In the genomic region with DNA sequence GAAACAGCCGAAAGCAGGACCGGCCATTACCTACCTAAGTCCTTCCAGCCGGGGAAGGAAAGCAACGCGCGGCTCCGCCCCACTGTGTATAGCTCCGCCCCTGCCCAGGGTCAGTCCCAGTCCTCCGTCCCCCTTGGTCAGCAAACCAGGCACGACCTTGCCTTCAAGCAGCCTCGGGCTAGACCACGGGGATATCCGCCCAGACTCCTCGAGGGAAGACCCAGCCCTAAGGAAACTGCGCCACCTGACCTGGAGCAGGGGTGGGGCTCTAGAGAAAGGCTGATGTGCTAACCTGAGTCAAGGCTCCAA, we compare ENCODE assay signal across 8 mouse cellular contexts. TPM values are rescaled to one million over a fixed set of nuclear protein-coding genes. Genes with fewer than 3 reads are reported as not detected.
A peak's percentile ranks its signal among the peaks of the same experiment; 100 is the strongest.
DNase-seq lines count a peak whose midpoint lies in the region; ATAC-seq and TF ChIP-seq lines count a peak whose summit lies in the region.

No protein-coding gene starts in this region.

- DNase-seq in thymus, adult 2 months: no peak
- DNase-seq in thymus, postnatal 14 days: no peak
- DNase-seq in embryo, embryonic 9.5 days (ENCODE audit: extremely low spot score): peak; percentile 84
- peak; percentile 87 for DNase-seq in lung, postnatal 10 days
- DNase-seq in splenic B cell, adult 2 months (ENCODE audit: low read depth, low spot score): peak; percentile 40
- DNase-seq in left cerebral cortex, postnatal 36 days (ENCODE audit: low spot score in 2 of 2): no peak

- TF ChIP-seq CTCF in thymus, adult 2 months (IDR thresholded peaks at IDR 0.05; ENCODE audit: borderline replicate concordance, control insufficient read depth, extremely low read depth, insufficient read depth, low read length, poor library complexity): no peak

- no peaks in the 10 kb centered on the region for H3K9me3 ChIP-seq in heart, embryonic 13.5 days
- no peaks in the 10 kb centered on the region for H3K9me3 ChIP-seq in kidney, embryonic 15.5 days (replicated peaks)

- no peaks in the 10 kb centered on the region; the same call in none of the 2 replicates for H3K27me3 ChIP-seq in thymus, adult 2 months (ENCODE audit: control insufficient read depth, insufficient read depth, low read length)
- H3K27me3 ChIP-seq in heart, embryonic 13.5 days (replicated peaks): no peaks in the 10 kb centered on the region
- H3K27me3 ChIP-seq in kidney, embryonic 15.5 days: no peaks in the 10 kb centered on the region
- H3K27me3 ChIP-seq in splenic B cell, adult 2 months (ENCODE audit: control insufficient read depth, insufficient read depth, low read length, poor library complexity, severe bottlenecking): no peaks in the 10 kb centered on the region

- H3K4me1 ChIP-seq in thymus, adult 2 months (replicated peaks; ENCODE audit: control insufficient read depth, insufficient read depth, low read length): peaks cover 25% of the 10 kb centered on the region
- H3K4me1 ChIP-seq in heart, embryonic 13.5 days: peaks cover 100% of the 10 kb centered on the region
- H3K4me1 ChIP-seq in kidney, embryonic 15.5 days: peaks cover 98% of the 10 kb centered on the region

- peak overlapping the region; percentile 99 for H3K4me2 ChIP-seq in heart, embryonic 13.5 days
- peak overlapping the region; percentile 99 for H3K4me2 ChIP-seq in kidney, embryonic 15.5 days

- no peak for ATAC-seq in heart, embryonic 13.5 days (ENCODE audit: extremely low read depth, insufficient number of reproducible peaks, low FRiP score, low TSS enrichment)
- peak; percentile 63 for ATAC-seq in kidney, embryonic 15.5 days (replicated peaks; ENCODE audit: low FRiP score)

- H3K9ac ChIP-seq in heart, embryonic 13.5 days: peak overlapping the region; percentile 89
- peak overlapping the region; percentile 62 for H3K9ac ChIP-seq in kidney, embryonic 15.5 days

- H3K36me3 ChIP-seq in thymus, adult 2 months (ENCODE audit: control insufficient read depth, insufficient read depth, low read length): no peaks in the 10 kb centered on the region
- H3K36me3 ChIP-seq in heart, embryonic 13.5 days: peaks cover 7% of the 10 kb centered on the region; the same call in 1 of the 2 replicates
- H3K36me3 ChIP-seq in kidney, embryonic 15.5 days: no peaks in the 10 kb centered on the region
- H3K36me3 ChIP-seq in splenic B cell, adult 2 months (ENCODE audit: control insufficient read depth, insufficient read depth, low read length, poor library complexity, severe bottlenecking): no peaks in the 10 kb centered on the region

- TF ChIP-seq POLR2A in thymus, adult 2 months (IDR thresholded peaks at IDR 0.05; ENCODE audit: control insufficient read depth, extremely low read depth, insufficient read depth, low read length, poor library complexity): no peak

- intact Hi-C loops in left cerebral cortex, postnatal 36 days (cut with DNase I): no loop called here

- WGBS in thymus, adult 2 months: 15% methylated on average over 15 of the region's 15 CpGs
- 2% methylated on average over 15 of the region's 15 CpGs for whole genome bisulfite sequencing in heart, embryonic 13.5 days
- under 1% methylated on average over 15 of the region's 15 CpGs for WGBS in kidney, embryonic 15.5 days

- H3K27ac ChIP-seq in thymus, adult 2 months (ENCODE audit: control insufficient read depth, insufficient read depth, low read length): no peak overlapping the region
- 0 out of 2 replicates have a peak overlapping the region, but pooled peaks have one; percentile 26 for H3K27ac ChIP-seq in heart, embryonic 13.5 days (replicated peaks)
- peak overlapping the region; percentile 66 for H3K27ac ChIP-seq in kidney, embryonic 15.5 days

- H3K4me3 ChIP-seq in thymus, adult 2 months (ENCODE audit: control insufficient read depth, insufficient read depth, low read length): peak overlapping the region; percentile 37
- H3K4me3 ChIP-seq in heart, embryonic 13.5 days: peak overlapping the region; percentile 66
- peak overlapping the region; percentile 57 for H3K4me3 ChIP-seq in kidney, embryonic 15.5 days (replicated peaks)

RNA-seq across cellular contexts. Expression of a gene that starts 6.7 kb away (rescaled TPM):
- 42.8 and 54.6 TPM in 2 replicates for polyA plus RNA-seq in thymus, adult 2 months (2012; rRNA removed)
- 84.6 and 99.0 TPM in 2 replicates for polyA plus RNA-seq in heart, embryonic 13.5 days (2015; fragmentation: Nextera tagmentation; extraction: Ambion mirVana)
- polyA plus RNA-seq in kidney, embryonic 15.5 days (2015; fragmentation: Nextera tagmentation; extraction: Ambion mirVana): 138 and 160 TPM in 2 replicates
- total RNA-seq in left cerebral cortex, postnatal 36 days (2021): 10 to 100 TPM; 42.2 to 54.0 TPM

RNA-seq across cellular contexts. Expression of a gene that starts 22.4 kb away (rescaled TPM):
- 42.3 and 50.1 TPM in 2 replicates for polyA plus RNA-seq in thymus, adult 2 months (2012; rRNA removed)
- 17.4 and 17.9 TPM in 2 replicates for polyA plus RNA-seq in heart, embryonic 13.5 days (2015; fragmentation: Nextera tagmentation; extraction: Ambion mirVana)
- 17.0 and 19.2 TPM in 2 replicates for polyA plus RNA-seq in kidney, embryonic 15.5 days (2015; fragmentation: Nextera tagmentation; extraction: Ambion mirVana)
- 10 to 100 TPM; 39.9 to 52.2 TPM for total RNA-seq in left cerebral cortex, postnatal 36 days (2021)

RNA-seq across cellular contexts. Expression of a gene that starts 24.4 kb away (rescaled TPM):
- polyA plus RNA-seq in thymus, adult 2 months (2012; rRNA removed): 27.3 and 28.6 TPM in 2 replicates
- 3.8 and 4.0 TPM in 2 replicates for polyA plus RNA-seq in heart, embryonic 13.5 days (2015; fragmentation: Nextera tagmentation; extraction: Ambion mirVana)
- 15.4 and 16.5 TPM in 2 replicates for polyA plus RNA-seq in kidney, embryonic 15.5 days (2015; fragmentation: Nextera tagmentation; extraction: Ambion mirVana)
- total RNA-seq in left cerebral cortex, postnatal 36 days (2021): 10 to 100 TPM; 45.3 to 54.5 TPM

RNA-seq across cellular contexts. Expression of a gene that starts 33.4 kb away (rescaled TPM):
- polyA plus RNA-seq in thymus, adult 2 months (2012; rRNA removed): 2.9 and 3.1 TPM in 2 replicates
- 19.0 and 20.4 TPM in 2 replicates for polyA plus RNA-seq in heart, embryonic 13.5 days (2015; fragmentation: Nextera tagmentation; extraction: Ambion mirVana)
- 14.8 and 16.7 TPM in 2 replicates for polyA plus RNA-seq in kidney, embryonic 15.5 days (2015; fragmentation: Nextera tagmentation; extraction: Ambion mirVana)
- total RNA-seq in left cerebral cortex, postnatal 36 days (2021): 10 to 100 TPM in 1 of 2 experiments, 1 to 10 TPM in 1; 6.1 to 11.1 TPM

RNA-seq across cellular contexts. Expression of a gene that starts 37.5 kb away (rescaled TPM):
- polyA plus RNA-seq in thymus, adult 2 months (2012; rRNA removed): 299 and 592 TPM in 2 replicates
- 20.5 and 20.8 TPM in 2 replicates for polyA plus RNA-seq in heart, embryonic 13.5 days (2015; fragmentation: Nextera tagmentation; extraction: Ambion mirVana)
- 22.7 and 26.9 TPM in 2 replicates for polyA plus RNA-seq in kidney, embryonic 15.5 days (2015; fragmentation: Nextera tagmentation; extraction: Ambion mirVana)
- total RNA-seq in left cerebral cortex, postnatal 36 days (2021): 100 to 1,000 TPM; 162 to 167 TPM

Comparison
In these comparisons a context has a peak if more than half of its experiments do, and no peak if none do; other contexts are left out.
1. DNase-seq: peak in embryo, embryonic 9.5 days (single experiment), lung, postnatal 10 days (single experiment) and splenic B cell, adult 2 months (single experiment); none in thymus, adult 2 months (single experiment), thymus, postnatal 14 days (single experiment) and left cerebral cortex, postnatal 36 days (0 of 2).
2. Peak in every context shown above with its lines, with median percentiles within 50 percentile points of each other: H3K4me3 ChIP-seq.